Mouse (Mus musculus): Measurements from ENCODE around the gene Btc.
A peak's percentile ranks its signal among the peaks of the same experiment; 100 is the strongest.

Gene Btc

DNA sequence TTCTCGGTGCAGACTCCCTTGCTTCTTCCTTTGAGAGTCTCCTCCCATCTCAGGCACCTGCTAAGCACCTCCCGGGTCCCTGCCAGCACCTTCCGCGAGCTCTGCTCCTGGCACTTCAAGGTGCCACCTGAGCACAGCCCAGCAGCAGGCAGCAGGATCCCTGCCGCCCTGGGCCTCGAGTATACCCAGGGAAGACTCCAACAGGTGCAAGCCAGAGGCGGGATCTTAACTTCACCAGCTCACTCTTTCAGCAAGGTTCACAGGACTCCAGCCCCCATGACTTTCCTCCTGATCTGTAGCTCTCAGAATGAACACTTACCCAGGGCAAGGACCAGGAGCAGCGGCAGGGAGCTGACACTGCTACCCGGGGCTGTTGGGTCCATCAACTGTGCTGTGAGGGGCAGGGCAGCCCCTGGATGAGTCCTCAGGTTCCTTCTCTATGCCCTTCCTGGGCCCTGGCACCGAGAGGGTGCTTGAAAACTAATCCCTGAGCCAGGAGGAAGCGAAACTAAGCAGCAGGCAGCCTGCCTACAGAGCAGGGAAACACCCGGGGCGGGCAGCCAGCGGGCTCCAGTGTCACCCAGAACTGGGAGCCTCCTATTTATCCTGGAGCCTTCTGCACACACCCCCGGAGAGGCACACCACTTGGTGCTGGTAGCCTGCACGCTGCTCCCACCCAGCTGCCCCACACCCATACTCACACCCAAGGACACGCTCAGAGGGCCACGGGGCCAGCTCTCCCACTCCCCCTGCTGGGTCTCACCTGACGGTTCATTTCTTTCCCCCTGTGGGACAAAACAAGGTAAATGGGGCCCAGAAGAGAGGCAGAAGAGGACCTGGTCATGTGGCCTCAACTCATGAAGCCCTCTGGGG is at the start of gene Btc:
Gene Btc (minus strand): TSS at position 656 of the 873 bp plus-strand sequence.
- DNase-seq (ENCODE audit: low read depth, low spot score): peak; percentile 75

DNA sequence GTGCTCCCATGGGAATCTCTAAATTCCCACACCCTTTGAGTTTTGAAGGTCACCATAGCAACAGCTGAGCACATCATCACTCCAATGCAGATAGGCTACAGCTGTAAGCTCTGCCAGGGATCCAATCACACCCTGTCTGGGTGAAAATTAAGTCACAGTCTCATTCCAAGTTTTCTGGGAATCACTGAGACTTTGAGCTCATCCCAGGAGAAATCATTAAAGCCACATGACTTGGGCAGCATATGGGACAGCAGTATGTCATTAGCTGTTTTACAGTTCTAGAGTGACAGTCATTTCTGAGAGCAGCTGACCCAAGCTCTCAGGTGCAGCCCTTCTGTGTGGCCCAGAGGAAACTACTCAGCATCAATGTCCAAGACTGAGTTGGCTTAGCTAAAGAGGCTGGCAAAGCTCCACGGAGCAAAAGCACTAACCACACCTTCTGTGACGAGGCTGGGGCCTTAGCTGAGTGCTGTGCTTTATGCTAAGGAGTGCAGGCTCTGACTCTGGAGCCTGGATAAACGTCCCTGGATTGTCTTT is 42.3 kb upstream of the Btc start:
- DNase-seq (ENCODE audit: low read depth, low spot score): no peak

DNA sequence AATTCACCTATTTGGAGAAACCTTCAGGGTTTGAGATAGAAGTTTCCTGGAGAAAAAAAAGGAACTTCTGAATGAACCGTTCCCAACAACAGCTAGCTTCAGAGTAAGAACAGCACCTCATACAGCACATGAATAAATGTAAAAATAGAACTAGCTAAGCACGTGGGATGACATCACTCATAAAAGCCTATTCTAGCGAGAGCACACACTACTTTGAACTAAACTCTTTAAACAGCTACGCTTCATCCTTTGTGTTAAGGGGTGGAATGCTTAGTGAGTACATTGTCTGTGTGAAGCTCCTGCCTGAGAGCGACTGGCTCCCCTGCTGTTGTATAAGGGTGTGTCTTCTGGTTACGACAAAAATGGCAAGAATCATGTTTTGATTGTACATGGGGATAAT is 33.8 kb upstream of the Btc start:
- peak; percentile 56 for DNase-seq (ENCODE audit: low read depth, low spot score)

DNA sequence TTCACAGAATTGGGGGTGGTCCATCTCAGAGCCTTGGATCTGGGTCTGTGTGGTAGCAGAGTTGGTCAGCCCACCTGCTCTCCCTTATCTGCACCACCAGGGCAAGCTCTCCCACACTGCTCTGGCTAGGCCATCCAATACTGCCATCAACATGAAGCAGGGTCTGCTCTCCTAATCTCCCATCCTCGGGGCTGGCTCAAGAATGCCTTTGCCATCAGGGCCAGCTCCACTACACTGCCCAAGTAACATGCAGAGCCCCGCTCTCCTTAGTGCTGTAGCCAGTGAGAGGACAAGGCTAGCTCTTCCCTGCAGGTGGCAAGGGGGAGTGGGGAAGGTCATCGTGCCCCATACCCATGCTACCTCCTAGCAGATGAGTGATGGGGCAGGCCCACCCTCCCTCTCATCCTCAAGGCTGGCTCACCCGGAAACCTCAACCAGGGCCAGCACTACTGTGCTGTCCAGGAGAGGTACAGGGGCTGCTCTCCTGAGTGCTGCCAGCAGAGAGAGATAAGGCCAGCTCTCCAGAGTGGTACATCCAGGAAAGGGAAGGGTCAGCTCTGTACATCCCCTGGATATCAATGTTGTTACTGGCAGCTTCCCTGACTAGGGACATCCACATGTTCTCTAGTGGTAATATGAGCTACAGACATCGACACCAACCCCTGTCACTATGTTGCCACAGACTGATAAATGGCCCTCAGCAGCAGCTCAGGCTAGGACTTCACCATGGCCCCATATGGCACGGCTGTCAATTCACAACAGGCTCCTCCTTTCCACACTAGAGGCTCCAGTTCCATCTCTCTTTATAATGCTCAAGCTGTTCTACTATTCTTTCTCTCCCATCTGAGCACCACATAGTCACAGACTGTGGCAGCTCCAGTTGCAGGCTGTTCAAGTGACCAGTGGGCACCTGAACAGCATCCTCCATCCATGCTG is 32.2 kb upstream of the Btc start:
- no peak for DNase-seq (ENCODE audit: low read depth, low spot score)

DNA sequence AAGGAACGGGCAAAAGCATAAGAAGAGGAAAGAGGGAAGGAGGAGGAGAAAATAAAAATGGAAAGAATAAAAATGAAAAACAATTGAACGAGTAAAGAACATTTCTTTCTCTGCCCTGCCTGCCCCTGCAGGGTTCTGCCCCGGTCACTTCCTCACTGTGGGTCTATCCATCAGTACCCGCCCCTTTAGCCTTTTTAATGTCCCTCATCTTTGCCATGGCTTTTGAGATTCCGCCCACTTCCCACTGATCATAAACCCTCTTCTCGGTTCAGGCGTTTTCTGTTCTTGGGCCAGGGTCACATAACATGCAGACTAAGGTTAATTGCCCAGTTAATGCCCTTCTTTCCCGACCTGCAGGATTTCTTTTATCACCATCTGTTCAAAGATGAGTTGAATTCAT is 25.8 kb upstream of the Btc start:
- DNase-seq (ENCODE audit: low read depth, low spot score): no peak

DNA sequence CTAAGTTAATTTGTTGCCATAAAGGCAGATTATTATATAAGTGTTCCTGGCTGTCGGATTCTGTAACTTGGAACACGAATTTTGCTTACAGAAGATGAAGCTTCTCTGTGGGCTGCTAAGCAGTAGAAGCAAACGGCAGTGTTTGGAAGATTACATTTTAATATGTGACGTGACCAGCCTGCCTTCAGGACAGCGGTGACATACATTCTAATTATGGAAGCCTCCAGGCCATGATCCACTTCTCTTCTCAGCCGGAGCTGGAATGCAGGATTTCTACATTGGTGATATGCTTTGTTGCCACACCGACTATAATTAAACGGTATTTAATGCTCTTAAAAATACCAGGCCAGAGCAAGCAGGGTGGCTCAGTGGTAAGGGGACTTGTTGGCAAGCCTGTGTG is 11.0 kb upstream of the Btc start:
- no peak for DNase-seq (ENCODE audit: low read depth, low spot score)

DNA sequence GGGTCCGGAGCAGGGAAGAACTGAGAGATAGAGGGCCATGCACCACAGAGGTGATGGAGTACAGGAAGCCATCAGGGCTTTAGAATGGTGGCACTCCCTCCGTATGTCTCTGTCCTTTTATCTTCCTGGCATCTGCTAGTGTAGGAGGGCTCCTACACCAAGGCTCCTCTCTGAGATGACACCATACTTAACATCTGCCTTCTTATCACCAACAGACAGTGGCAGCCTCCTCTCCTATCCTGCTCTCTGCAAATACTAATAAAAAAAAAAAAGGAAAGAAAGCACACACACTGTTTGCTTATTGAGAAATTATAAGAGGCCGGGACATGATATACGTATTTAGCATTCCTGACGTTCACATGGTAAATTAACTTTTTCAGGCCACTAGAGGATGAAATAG is 1.5 kb upstream of the Btc start:
- no peak for DNase-seq (ENCODE audit: low read depth, low spot score)

DNA sequence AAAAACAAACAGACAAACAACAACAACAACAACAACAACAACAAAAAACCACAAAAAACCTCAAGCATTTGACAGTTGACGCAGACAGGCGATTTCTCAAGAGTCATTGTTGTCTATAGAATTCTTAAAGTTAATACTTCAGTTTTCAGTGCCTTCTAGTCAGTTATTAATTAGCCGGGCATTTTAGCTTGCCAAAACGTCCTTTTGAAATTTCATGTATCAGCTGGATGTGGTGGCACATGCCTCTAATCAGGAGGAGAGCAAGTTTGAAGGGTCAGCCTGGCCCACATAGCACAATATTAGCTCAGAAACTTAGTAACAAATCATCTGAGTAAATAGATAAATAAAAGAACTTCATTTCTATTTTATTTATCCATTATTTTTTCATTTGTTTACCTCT is 487 bp upstream of the Btc start:
- DNase-seq (ENCODE audit: low read depth, low spot score): no peak

DNA sequence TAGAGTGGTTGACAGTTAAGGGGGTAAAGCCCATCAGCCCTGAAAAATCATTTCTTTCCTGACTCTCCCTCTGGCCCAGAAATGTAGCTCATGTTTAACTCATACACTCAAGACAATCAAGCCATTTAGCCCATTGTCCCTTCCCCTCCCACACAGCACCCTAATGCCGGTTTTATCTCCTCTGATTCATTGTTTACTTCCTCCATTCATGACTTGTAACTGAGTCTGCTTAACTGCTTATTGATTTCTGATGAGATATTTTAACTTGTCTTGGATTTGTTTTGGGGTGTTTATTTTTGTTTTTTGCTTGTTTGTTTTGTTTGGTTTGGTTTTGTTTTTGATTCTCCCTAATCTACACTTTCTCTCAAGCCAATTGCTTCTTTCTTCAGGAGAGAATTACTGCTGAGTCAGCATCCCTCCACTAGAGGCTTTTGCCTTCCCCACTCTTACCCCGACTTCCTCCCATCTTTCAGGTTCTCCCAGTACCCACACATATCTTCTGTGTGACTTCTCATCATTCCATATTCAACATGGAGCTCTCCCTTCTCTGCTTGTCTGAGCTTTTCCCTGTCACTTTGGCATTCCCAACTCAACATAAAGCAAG is 2.2 kb downstream of the Btc start:
- no peak for DNase-seq (ENCODE audit: low read depth, low spot score)

DNA sequence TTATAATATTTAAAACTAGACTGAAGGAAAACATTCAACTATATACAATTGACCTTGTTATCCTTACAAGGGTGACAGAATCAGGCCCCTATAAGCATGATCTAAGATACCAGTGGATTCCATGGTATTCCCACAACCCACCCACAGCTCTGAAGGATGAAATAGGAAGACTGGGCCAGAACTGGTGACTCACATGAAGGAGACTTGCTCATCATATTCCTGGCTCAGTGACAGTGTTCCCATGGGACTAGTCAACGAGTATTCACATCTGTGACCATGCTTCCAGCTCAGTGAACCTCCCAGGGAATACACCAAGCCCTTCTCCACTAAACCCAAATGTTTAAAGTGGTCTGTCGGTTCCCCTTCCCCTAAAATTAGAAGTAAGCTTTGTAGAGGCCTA is 27.3 kb downstream of the Btc start:
- DNase-seq (ENCODE audit: low read depth, low spot score): no peak

DNA sequence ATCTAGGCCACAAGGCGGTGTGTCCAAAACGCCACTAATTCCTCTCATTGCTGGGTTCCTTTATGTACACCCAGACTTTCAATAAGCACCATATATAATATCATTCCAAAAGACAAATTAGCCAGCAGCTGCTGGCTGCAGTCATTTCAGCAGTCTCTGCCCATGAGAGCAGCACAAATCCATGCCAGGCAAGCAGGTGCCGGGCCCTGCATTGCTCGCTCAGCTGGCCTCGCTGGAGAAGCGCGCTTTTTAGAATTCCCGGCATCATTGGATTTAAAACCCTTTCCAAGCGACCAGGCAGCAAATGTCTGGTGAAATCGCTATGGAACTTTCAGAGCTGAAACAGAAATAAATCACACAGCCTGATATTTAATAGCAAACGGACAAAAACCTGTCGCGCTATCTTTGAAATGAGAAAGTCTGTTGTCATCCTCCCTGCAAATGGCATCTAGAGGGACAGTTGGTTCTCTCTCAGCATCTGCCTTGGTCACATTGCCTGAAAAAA is 34.7 kb downstream of the Btc start:
- DNase-seq (ENCODE audit: low read depth, low spot score): no peak

DNA sequence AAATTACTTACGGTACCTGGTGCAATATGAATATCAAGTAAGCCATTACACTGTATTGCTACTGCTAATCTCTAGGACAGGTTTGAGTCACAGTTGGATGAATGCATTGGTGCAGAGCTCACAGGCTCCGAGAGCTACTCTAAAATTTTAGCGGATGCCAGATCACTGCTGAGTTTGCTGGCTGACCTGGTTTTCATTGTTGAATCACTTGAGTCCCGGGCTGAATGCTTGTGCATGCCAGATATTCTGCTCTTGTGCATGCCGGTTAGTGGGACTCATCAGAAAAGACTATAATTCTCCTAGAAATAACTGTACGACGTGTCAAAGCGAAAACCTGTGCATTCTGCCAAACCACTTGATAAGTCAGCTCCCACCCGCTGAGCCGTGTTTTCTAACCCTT is 35.9 kb downstream of the Btc start:
- DNase-seq (ENCODE audit: low read depth, low spot score): no peak

DNA sequence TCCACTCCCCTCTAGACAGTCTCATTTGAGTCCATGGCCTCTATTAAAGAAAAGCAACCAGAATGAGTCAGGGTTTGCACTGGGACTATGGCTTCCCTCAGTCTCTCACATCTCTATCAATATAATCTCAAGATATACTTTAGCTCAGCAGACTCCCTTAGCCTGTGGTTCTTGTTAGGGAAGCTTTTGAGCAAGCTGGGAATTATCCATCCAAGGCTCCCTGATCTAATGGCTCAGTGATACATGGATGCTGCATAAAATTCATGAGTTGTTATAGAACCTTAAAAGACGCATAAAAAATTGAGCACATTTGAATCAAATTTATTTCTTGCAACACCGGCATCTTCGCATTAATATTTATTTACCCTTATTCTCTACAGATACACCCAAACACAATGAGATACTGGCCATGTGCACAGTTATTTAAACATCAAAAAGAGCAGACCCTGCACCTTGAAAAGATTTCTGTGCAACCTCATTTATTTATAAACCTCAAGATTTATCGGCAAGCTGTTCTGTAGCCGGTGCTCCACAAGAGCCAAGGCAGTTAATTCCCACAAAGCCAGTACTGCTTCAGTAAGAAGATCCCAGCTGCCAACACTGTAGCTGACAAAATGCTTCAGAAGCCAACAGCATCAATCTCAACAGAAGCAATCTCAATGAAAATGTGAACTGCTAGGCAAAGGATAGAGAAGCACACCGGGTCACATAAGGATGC is 39.4 kb downstream of the Btc start:
- no peak for DNase-seq (ENCODE audit: low read depth, low spot score)

DNA sequence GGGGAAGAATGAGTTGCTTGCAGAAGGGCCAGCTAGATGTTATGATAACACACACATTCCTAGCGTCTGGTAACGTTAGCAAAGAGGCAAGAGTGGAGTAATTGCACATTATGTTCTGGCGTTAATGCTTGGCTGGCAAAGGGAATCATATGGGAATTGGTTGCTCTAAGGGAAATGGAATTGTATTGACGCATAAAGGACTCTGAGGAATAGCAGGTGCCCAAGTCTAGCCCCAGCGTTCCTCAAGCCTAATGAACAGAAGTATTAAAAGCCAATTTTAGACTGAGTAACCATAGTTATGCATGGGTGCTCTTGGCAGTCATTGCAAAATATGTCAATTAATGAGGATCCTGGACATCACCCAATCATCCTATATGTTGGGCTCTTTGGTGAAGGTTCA is 50.1 kb downstream of the Btc start:
- no peak for DNase-seq (ENCODE audit: low read depth, low spot score)

DNA sequence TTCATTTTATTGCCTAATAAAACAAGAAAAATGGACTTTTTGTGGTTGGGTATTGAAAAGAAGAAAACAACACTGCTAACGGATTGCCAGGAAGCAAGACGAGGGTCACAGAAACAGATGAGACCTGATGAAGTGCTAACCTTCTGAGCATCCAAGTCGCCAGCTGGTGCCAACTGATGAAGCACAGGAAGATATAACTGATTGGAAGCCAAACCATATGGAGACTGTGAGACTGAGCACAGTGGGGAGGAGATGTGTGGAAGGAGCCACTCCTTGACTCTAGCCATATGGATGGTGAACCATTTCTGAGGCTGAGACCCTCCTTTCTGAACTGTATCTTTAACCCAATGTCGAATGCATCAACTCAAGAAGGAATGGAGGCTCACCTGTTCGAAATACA is 57.1 kb downstream of the Btc start:
- no peak for DNase-seq (ENCODE audit: low read depth, low spot score)

DNA sequence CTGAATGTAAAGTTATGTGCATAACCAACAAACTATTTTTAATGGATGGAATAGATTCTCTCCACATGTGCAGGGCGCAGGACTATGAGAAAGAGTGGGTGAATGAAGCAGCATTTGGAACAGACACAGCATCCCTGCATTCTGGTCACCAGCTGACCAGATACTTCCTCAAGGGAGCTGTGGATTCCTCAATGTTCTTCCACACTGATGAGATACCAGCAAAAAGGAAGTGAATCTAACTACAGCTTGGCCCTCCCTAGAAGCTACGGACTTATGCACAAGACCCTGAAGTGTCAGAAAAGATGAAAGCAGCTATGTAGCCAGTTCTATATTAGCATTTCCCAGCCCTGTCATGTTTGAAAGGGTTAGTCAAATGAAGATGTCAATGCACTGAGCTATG is 57.7 kb downstream of the Btc start:
- no peak for DNase-seq (ENCODE audit: low read depth, low spot score)

DNA sequence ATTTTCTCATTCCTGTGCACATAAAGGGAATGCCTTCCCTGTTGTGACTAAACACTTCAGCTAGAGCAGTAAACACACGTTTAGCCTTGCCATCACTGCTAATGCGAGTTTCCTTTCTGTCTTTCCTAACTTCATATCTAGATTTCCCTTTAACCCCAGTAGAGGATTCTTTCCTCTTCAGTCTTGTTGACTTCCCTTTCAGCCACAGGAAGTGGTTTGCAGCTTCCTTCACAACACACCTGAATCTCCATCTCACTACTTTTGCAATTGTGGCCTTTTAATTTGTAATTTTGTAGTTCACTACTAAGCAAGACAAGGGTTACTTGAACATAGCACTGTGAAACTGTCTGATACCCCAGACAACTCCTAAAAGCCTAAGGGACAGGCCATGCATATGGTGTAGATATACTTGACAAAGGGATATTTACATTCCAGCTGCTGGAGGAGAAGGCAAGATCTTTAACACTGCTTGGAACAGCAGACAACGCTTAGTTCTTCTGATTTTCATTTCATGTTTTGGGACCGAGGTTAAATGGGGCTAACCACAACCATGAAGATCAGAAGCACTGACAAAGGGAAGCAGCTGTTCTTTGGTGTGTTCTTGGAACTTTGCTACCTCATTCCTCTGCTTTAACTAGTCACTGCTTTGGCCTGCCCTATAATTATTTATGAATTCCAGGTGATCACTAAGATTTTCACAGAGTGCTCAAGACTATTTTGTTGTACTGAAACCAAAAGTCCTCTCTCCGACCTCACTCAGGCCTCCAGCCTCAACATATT is 60.6 kb downstream of the Btc start:
- DNase-seq (ENCODE audit: low read depth, low spot score): no peak

DNA sequence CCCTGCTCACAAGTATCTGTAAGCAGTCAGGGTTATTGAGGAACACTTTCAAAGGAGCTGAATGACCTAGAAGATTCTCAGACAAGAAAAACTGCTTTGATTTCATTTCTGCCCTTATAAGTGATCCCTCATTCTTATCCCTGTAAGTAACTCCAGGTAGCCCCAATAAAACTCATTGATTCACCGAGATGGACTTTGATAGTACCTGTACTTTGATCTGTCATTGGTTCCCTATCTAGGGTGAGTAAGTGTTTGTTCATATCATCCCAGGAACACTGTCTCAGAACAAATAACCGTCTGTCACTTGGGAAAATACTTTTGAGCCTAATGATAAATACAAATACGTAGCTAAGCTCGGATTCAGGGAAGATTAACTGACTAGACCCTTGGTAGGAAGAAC is 68.6 kb downstream of the Btc start:
- no peak for DNase-seq (ENCODE audit: low read depth, low spot score)

DNA sequence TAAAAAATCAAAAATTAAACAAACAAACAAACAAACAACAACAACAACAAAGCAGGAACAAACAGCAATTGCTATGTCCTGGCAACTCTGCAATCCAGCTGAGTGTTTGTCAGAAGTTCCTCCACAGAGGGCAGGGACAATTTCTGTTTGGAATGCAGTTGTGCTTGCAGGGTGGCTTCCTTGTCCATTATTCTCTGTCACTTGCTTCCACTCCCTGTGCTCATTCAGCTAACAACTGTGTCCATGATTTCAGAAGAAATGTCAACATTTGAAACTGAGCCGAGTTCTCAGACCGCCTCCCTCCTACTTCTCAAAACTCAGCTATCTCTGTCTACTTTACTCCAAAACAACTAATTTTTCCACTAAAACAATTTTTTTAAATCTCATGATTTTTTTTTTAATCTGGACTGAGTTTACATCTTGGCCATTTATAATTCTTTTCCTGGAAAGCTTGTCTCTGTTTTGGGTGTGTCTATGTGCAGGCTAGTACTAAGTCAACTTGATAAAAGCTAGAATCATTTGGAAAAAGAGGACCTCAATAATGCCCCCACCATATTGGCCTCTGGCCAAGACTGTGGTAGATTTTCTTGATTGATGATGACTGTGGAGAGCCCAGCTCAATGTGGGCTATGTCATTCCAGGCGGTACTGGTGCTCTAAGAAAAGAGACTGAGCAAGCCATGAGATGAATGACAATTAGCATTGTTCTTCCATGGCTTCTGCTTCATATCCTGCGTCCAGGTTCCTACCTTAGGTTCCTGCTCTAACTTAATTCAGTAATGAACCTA is 70.5 kb downstream of the Btc start:
- DNase-seq (ENCODE audit: low read depth, low spot score): no peak

DNA sequence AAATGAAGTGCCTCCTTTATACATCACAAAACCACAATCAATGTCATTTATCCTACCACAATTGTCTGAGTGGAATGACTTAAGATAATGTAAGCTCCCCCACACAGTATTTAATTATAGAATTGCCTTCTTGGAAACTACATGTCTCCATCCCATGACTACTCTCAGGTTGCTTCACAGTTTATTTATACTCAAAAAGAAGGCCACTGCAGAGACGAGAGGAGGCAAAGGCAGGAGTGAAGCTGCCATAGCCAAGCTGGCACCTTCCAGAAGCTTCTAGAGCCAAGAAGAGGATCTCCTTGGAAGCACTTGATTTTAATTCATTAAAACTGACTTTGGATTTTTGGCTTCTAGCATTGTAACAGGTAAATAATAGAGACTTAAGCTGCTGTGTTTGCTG is 81.0 kb downstream of the Btc start:
- no peak for DNase-seq (ENCODE audit: low read depth, low spot score)

Data from ZHBTc4 (cell line).